Mouse (Mus musculus): ENCODE data around the gene Mecom.

DNA sequence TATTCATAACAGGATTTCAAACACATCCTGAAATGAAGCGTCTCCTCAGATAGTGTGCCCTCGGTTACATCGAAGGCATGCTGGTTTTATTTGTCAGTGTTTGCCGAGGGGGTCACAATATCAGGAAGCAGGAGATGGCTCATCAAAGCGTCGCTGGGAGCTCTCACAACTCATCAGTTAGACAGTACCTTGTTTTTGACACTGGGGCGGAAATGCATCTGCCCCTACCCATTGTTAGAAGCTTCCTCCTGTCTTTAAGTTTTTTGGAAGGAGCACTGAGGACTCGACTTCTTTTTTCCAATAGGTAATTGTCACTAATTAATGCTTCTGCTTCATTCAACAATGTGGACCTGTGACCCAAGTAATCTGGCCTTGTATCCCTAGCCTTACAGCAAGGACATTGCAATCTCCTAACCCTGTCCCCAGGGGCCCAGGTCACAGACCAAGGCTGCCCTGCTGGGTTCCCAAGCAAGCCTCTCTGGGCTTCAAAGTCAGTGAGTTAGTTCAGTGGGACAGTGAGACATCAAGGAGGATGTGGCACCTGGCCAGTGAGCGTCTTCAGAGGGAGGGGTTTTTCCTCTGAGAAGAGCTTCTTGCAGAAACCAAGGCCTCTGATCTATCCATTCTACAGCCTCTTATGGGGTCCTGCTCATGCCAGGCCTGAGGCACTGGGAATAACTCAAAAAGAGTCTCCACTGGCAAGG is 89.7 kb downstream of the Mecom start:
- TF ChIP-seq CTCF (conservative IDR thresholded peaks at IDR 0.05; ENCODE audit: low read length) = no peak
- no peak for TF ChIP-seq POU5F1 (IDR thresholded peaks at IDR 0.05; ENCODE audit: borderline replicate concordance, low read length)

Measured in E14TG2a.4 (cell line).